Mouse (Mus musculus) hindbrain, embryonic 12.5 days (tissue): ENCODE measurements around the gene Tfdp2. TPM values are rescaled to one million over a fixed set of nuclear protein-coding genes. Genes with fewer than 3 reads are reported as not detected.
A peak's percentile ranks its signal among the peaks of the same experiment; 100 is the strongest.

Experiments used
- ATAC-seq: fragments of 200-750 bp; cut with Nextera tagmentation; 2 replicates; pipeline ENCODE4 v1.8.0; 2017; ENCODE audit warnings: moderate TSS enrichment; ENCODE audit not compliant: low FRiP score
- H3K27ac ChIP-seq: fragments of 300-500 bp; sonication (generic); 2 replicates; pipeline ENCODE4 v1.5.1; 2016; ENCODE audit warnings: mild to moderate bottlenecking
- H3K27me3 ChIP-seq: fragments of 300-500 bp; sonication (generic); 2 replicates; pipeline ENCODE4 v1.6.1; 2016; ENCODE audit warnings: mild to moderate bottlenecking
- H3K36me3 ChIP-seq: fragments of 300-500 bp; sonication (generic); 2 replicates; pipeline ENCODE4 v1.6.1; 2016; ENCODE audit warnings: mild to moderate bottlenecking
- H3K4me1 ChIP-seq: fragments of 300-500 bp; sonication (generic); 2 replicates; pipeline ENCODE4 v1.6.1; 2016
- H3K4me2 ChIP-seq: fragments of 300-500 bp; sonication (generic); replicated peaks from 2 replicates; pipeline ENCODE4 v1.6.1; 2016; ENCODE audit warnings: mild to moderate bottlenecking
- H3K4me3 ChIP-seq: fragments of 300-500 bp; sonication (generic); 2 replicates; pipeline ENCODE4 v1.5.1; 2016; ENCODE audit warnings: mild to moderate bottlenecking
- H3K9ac ChIP-seq: fragments of 300-500 bp; sonication (generic); 2 replicates; pipeline ENCODE4 v1.6.1; 2016; ENCODE audit warnings: mild to moderate bottlenecking, moderate library complexity
- H3K9me3 ChIP-seq: fragments of 300-500 bp; sonication (generic); replicated peaks from 2 replicates; pipeline ENCODE4 v1.6.1; 2016; ENCODE audit warnings: mild to moderate bottlenecking
- WGBS: fragments of 180-500 bp; shearing (Covaris S2); methylation state at CpG from one replicate; pipeline ENCODE4 v1.1.7; 2016; 5-methylcytosine and 5-hydroxymethylcytosine counted together
- polyA plus RNA-seq: library from polyadenylated mRNA; unstranded; fragments of >200 nt; fragmentation: Nextera tagmentation; extraction: Ambion mirVana; gene quantifications from 2 replicates; pipeline ENCODE4 v1.2.1, GENCODE M21; 2016

Tfdp2 gene
- polyA plus RNA-seq, 1 experiment from 2014 or later, result 59.1 TPM

DNA sequence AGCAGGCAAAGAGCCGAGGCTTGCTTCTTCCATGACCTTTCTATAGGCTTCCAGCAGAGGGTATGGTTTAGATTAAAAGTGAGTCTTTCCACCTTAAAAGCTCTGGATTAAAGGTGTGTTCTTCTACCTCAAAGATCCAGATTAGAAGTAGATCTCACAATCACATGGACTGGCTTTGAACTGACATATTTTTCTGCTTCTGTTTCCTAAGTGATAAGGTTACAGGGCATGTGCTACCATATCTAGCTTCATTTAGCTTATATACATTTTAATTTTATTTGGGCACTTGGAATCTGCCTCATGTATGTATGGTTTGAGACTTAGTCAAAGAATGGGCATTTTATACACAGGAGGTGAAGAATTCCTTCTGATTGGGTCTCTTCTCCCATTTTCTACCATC, 41.3 kb downstream of the Tfdp2 start:
- Histone ChIP-seq H3K36me3 (no peaks in the 10 kb centered on the region), H3K27ac (no peak overlapping the region), H3K4me2 (no peak overlapping the region), H3K9me3 (no peaks in the 10 kb centered on the region), H3K4me1 (no peaks in the 10 kb centered on the region; the same call in 1 of the 2 replicates), H3K9ac (no peak overlapping the region), H3K27me3 (no peaks in the 10 kb centered on the region), H3K4me3 (no peak overlapping the region)
- no peak for ATAC-seq
- whole genome bisulfite sequencing, result 83% methylated on average over 1 of the region's 1 CpGs

GRCm38 (mm10) chr9:96238286-96238685, 42.2 kb downstream of the Tfdp2 start:
- 80% methylated on average over 1 of the region's 1 CpGs for WGBS
- Histone ChIP-seq H3K36me3 (no peaks in the 10 kb centered on the region), H3K4me3 (no peak overlapping the region)

GRCm38 (mm10) chr9:96241134-96242097, 45.3 kb downstream of the Tfdp2 start:
- no peaks in the 10 kb centered on the region; the same call in 1 of the 2 replicates for H3K4me1 ChIP-seq
- H3K4me2 ChIP-seq, result no peak overlapping the region
- H3K36me3 ChIP-seq, result no peaks in the 10 kb centered on the region
- no peak overlapping the region for H3K9ac ChIP-seq
- H3K4me3 ChIP-seq, result no peak overlapping the region
- H3K27me3 ChIP-seq, result no peaks in the 10 kb centered on the region
- H3K27ac ChIP-seq, result no peak overlapping the region
- H3K9me3 ChIP-seq, result no peaks in the 10 kb centered on the region
- 83% methylated on average over 10 of the region's 10 CpGs for WGBS
- ATAC-seq, result 0 out of 2 replicates have a peak, but pooled peaks have one; percentile 35

More at GRCm38 (mm10) chr9:96238286-96238685, 42.2 kb downstream of the Tfdp2 start:
- ATAC-seq, result no peak
- H3K27ac ChIP-seq, result no peak overlapping the region
- no peaks in the 10 kb centered on the region; the same call in 1 of the 2 replicates for H3K4me1 ChIP-seq
- no peaks in the 10 kb centered on the region for H3K27me3 ChIP-seq
- H3K4me2 ChIP-seq, result no peak overlapping the region
- no peak overlapping the region for H3K9ac ChIP-seq
- no peaks in the 10 kb centered on the region for H3K9me3 ChIP-seq

- H3K36me3 ChIP-seq, result no peaks in the 10 kb centered on the region
- no peaks in the 10 kb centered on the region for H3K27me3 ChIP-seq
- H3K9me3 ChIP-seq, result no peaks in the 10 kb centered on the region
- H3K4me1 ChIP-seq, result no peaks in the 10 kb centered on the region; the same call in 1 of the 2 replicates
- no peak for ATAC-seq
- no peak overlapping the region for H3K27ac ChIP-seq
- no peak overlapping the region for H3K4me2 ChIP-seq
- no peak overlapping the region for H3K4me3 ChIP-seq
- H3K9ac ChIP-seq, result no peak overlapping the region
- 89% methylated on average over 6 of the region's 6 CpGs for WGBS
These were observed 47.8 kb downstream of the Tfdp2 start for GRCm38 (mm10) chr9:96243915-96244314.

- Histone ChIP-seq H3K4me1 (peaks cover 2% of the 10 kb centered on the region; the same call in 1 of the 2 replicates), H3K36me3 (no peaks in the 10 kb centered on the region), H3K27me3 (no peaks in the 10 kb centered on the region), H3K4me3 (no peak overlapping the region), H3K4me2 (no peak overlapping the region), H3K9me3 (no peaks in the 10 kb centered on the region), H3K27ac (no peak overlapping the region), H3K9ac (no peak overlapping the region)
- WGBS, result 88% methylated on average over 2 of the region's 2 CpGs
- no peak for ATAC-seq
These were observed 58.7 kb downstream of the Tfdp2 start for GRCm38 (mm10) chr9:96254812-96255211.

GRCm38 (mm10) chr9:96258478-96258877, 62.4 kb downstream of the Tfdp2 start:
- Histone ChIP-seq H3K4me3 (peak overlapping the region; percentile 40), H3K4me2 (peak overlapping the region; percentile 64), H3K9ac (0 out of 2 replicates have a peak overlapping the region, but pooled peaks have one; percentile 23), H3K4me1 (peaks cover 6% of the 10 kb centered on the region; the same call in 1 of the 2 replicates), H3K36me3 (no peaks in the 10 kb centered on the region), H3K27me3 (no peaks in the 10 kb centered on the region), H3K27ac (peak overlapping the region; percentile 74; the same call in 1 of the 2 replicates), H3K9me3 (no peaks in the 10 kb centered on the region)
- peak; percentile 74 for ATAC-seq
- 3% methylated on average over 6 of the region's 6 CpGs for WGBS

- peak overlapping the region; percentile 74 for H3K27ac ChIP-seq
- no peaks in the 10 kb centered on the region for H3K9me3 ChIP-seq
- WGBS, result 0% methylated on average over 5 of the region's 5 CpGs
- ATAC-seq, result peak; percentile 63; the same call in 1 of the 2 replicates
- H3K36me3 ChIP-seq, result no peaks in the 10 kb centered on the region
- H3K9ac ChIP-seq, result peak overlapping the region; percentile 46; the same call in 1 of the 2 replicates
- H3K4me1 ChIP-seq, result peaks cover 6% of the 10 kb centered on the region; the same call in 1 of the 2 replicates
- H3K4me2 ChIP-seq, result peak overlapping the region; percentile 64
- H3K27me3 ChIP-seq, result no peaks in the 10 kb centered on the region
- H3K4me3 ChIP-seq, result peak overlapping the region; percentile 40
These were observed 63.0 kb downstream of the Tfdp2 start for GRCm38 (mm10) chr9:96259017-96259512.

GRCm38 (mm10) chr9:96259753-96260520, 63.9 kb downstream of the Tfdp2 start:
- peaks cover 6% of the 10 kb centered on the region; the same call in 1 of the 2 replicates for H3K4me1 ChIP-seq
- H3K27ac ChIP-seq, result peak overlapping the region; percentile 35
- 3% methylated on average over 10 of the region's 10 CpGs for WGBS
- H3K9ac ChIP-seq, result peak overlapping the region; percentile 45
- H3K36me3 ChIP-seq, result no peaks in the 10 kb centered on the region
- peak overlapping the region; percentile 64 for H3K4me2 ChIP-seq
- H3K9me3 ChIP-seq, result no peaks in the 10 kb centered on the region
- peak; percentile 81 for ATAC-seq
- peak overlapping the region; percentile 37 for H3K4me3 ChIP-seq
- no peaks in the 10 kb centered on the region for H3K27me3 ChIP-seq

DNA sequence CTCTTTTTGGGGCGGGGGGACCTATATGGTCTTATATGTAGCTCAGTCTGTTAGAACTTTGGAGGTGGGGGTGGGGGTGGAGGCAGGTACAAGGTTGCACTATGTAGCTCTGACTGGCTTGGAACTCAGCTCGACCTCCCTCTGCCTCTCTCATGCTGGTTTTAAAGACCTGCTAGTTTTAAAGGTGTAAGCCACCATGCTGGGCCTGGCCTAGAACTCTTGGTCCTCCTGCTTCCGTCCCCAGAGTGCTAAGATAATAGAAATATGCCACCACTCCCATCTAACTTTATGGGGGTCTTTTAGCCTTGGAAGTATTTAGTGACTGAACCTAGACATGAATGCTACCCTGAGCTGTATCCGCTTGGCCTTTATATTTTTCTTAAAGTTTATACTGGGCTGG, 65.0 kb downstream of the Tfdp2 start:
- Histone ChIP-seq H3K9me3 (no peaks in the 10 kb centered on the region), H3K4me3 (peak overlapping the region; percentile 14; the same call in 1 of the 2 replicates), H3K9ac (no peak overlapping the region), H3K4me2 (peak overlapping the region; percentile 43), H3K27ac (no peak overlapping the region), H3K36me3 (no peaks in the 10 kb centered on the region), H3K27me3 (no peaks in the 10 kb centered on the region), H3K4me1 (peaks cover 6% of the 10 kb centered on the region; the same call in 1 of the 2 replicates)
- no peak for ATAC-seq
- whole genome bisulfite sequencing, result 69% methylated on average over 4 of the region's 4 CpGs

- no peaks in the 10 kb centered on the region for H3K27me3 ChIP-seq
- H3K4me1 ChIP-seq, result peaks cover 6% of the 10 kb centered on the region; the same call in 1 of the 2 replicates
- no peak overlapping the region for H3K27ac ChIP-seq
- no peak overlapping the region for H3K4me3 ChIP-seq
- H3K9me3 ChIP-seq, result no peaks in the 10 kb centered on the region
- H3K9ac ChIP-seq, result no peak overlapping the region
- no peak overlapping the region for H3K4me2 ChIP-seq
- ATAC-seq, result no peak
- 98% methylated on average over 6 of the region's 6 CpGs for WGBS
- H3K36me3 ChIP-seq, result no peaks in the 10 kb centered on the region
These were observed 65.9 kb downstream of the Tfdp2 start for GRCm38 (mm10) chr9:96261980-96262379.

- Histone ChIP-seq H3K4me2 (no peak overlapping the region), H3K27me3 (no peaks in the 10 kb centered on the region), H3K4me1 (no peaks in the 10 kb centered on the region), H3K9me3 (no peaks in the 10 kb centered on the region), H3K36me3 (no peaks in the 10 kb centered on the region), H3K4me3 (no peak overlapping the region), H3K9ac (no peak overlapping the region), H3K27ac (no peak overlapping the region)
- no peak for ATAC-seq
- 90% methylated on average over 6 of the region's 6 CpGs for WGBS
These were observed 70.9 kb downstream of the Tfdp2 start for GRCm38 (mm10) chr9:96266793-96267558.
